Mouse (Mus musculus) forebrain, embryonic 14.5 days (tissue): ENCODE results near the gene Stard10. TPM values are rescaled to one million over a fixed set of nuclear protein-coding genes. Genes with fewer than 3 reads are reported as not detected.

Experiments used
- polyA plus RNA-seq: library from polyadenylated mRNA; unstranded; fragments of >200 nt; fragmentation: Nextera tagmentation; extraction: Ambion mirVana; gene quantifications from 2 replicates; pipeline ENCODE4 v1.2.1, GENCODE M21; 2014

The Stard10 gene
- polyA plus RNA-seq, 1 experiment from 2014 or later, result 8.1 TPM

Other genes starting within 250 kb of the Stard10 start
- gene Fchsd2, start 224.2 kb upstream of the Stard10 start, polyA plus RNA-seq, result 27.9 and 40.2 TPM in 2 replicates
- 13.5 and 17.8 TPM in 2 replicates for gene Atg16l2, start 14.8 kb upstream of the Stard10 start, polyA plus RNA-seq
- gene Arap1, start 31.0 kb downstream of the Stard10 start, polyA plus RNA-seq, result 5.8 and 6.5 TPM in 2 replicates
- gene Gm45837, start 93.8 kb downstream of the Stard10 start, polyA plus RNA-seq, result not detected in 2 replicates
- gene Pde2a, start 104.6 kb downstream of the Stard10 start, polyA plus RNA-seq, result 27.0 and 34.7 TPM in 2 replicates